In the genomic region with DNA sequence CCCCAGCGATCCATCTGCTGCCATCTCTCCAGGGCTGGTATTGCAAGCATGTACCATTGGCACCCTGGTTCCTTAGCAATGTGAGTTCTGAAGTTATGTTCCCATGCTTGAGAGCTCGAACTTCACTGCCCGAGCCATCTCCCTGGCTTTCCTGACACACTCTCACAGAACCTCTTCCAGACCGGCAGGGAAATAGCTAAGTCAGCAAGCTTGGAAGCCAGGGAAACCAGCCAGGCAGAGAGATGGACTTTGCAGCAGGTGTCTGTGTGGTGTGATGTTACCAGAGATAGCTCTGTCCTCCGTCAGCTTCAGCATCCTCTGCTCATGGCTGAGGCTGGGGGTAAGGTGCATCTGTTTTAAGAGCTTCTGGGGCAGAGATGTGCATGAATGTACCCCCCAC, we compare ENCODE assay signal across 20 mouse cellular contexts. TPM values are rescaled to one million over a fixed set of nuclear protein-coding genes. Genes with fewer than 3 reads are reported as not detected.
"Had no signal": no experiment of that assay in that cellular context is flagged by ENCODE, and none has a peak within 500 bp of the region (broad histone marks: within the 10 kb centered on the region; RNA-seq: fewer than 3 reads in every experiment).

No protein-coding gene starts in this region.

- H3K27ac ChIP-seq: lung, embryonic 15.5 days; macrophage; midbrain, embryonic 13.5 days; midbrain, embryonic 15.5 days; neural tube, embryonic 12.5 days; stomach, embryonic 15.5 days; stomach, postnatal 0 days had no signal

- H3K36me3 ChIP-seq: lung, embryonic 15.5 days; midbrain, embryonic 13.5 days; midbrain, embryonic 15.5 days; neural tube, embryonic 12.5 days; stomach, embryonic 15.5 days had no signal

- H3K4me3 ChIP-seq: lung, embryonic 15.5 days; megakaryocyte, embryonic 14.5 days; midbrain, embryonic 13.5 days; midbrain, embryonic 15.5 days; neural tube, embryonic 12.5 days; stomach, embryonic 15.5 days had no signal

- ATAC-seq: lung, postnatal 0 days; midbrain, embryonic 13.5 days; midbrain, embryonic 15.5 days had no signal

- H3K9ac ChIP-seq: lung, embryonic 15.5 days; midbrain, embryonic 13.5 days; midbrain, embryonic 15.5 days; neural tube, embryonic 12.5 days; stomach, embryonic 15.5 days had no signal

- H3K4me1 ChIP-seq: lung, embryonic 15.5 days; megakaryocyte, embryonic 14.5 days; midbrain, embryonic 13.5 days; midbrain, embryonic 15.5 days; neural tube, embryonic 12.5 days; stomach, embryonic 15.5 days had no signal

- DNase-seq: lung, postnatal 14 days; lung, postnatal 36 days; right cerebral cortex, postnatal 14 days; thymus, adult 2 months; thymus, postnatal 25 days; thymus, postnatal 4 days had no signal

- H3K27me3 ChIP-seq: lung, embryonic 15.5 days; megakaryocyte, embryonic 14.5 days; midbrain, embryonic 13.5 days; midbrain, embryonic 15.5 days; neural tube, embryonic 12.5 days; stomach, embryonic 15.5 days had no signal

- H3K9me3 ChIP-seq: lung, embryonic 15.5 days; midbrain, embryonic 13.5 days; midbrain, embryonic 15.5 days; neural tube, embryonic 12.5 days; stomach, embryonic 15.5 days had no signal

- H3K4me2 ChIP-seq: lung, embryonic 15.5 days; midbrain, embryonic 11.5 days; midbrain, embryonic 13.5 days; midbrain, embryonic 15.5 days; neural tube, embryonic 12.5 days; stomach, embryonic 15.5 days had no signal

RNA-seq across cellular contexts. Expression of a gene that starts 41.1 kb away (rescaled TPM):
- total RNA-seq: megakaryocyte progenitor cell, adult 5-6 weeks; monocyte, adult 5-6 weeks; neutrophil, adult 5-6 weeks had no signal
- polyA plus RNA-seq: macrophage; midbrain, embryonic 11.5 days; midbrain, embryonic 13.5 days; midbrain, embryonic 15.5 days; neural tube, embryonic 12.5 days; neural tube, embryonic 14.5 days had no signal
